Mouse (Mus musculus) hindbrain, embryonic 14.5 days (tissue): ENCODE results near the gene Tyw1. TPM values are rescaled to one million over a fixed set of nuclear protein-coding genes. Genes with fewer than 3 reads are reported as not detected.
A peak's percentile ranks its signal among the peaks of the same experiment; 100 is the strongest.

Experiments used
- ATAC-seq: fragments of 200-750 bp; cut with Nextera tagmentation; 2 replicates; pipeline ENCODE4 v1.8.0; 2017; ENCODE audit warnings: moderate number of reproducible peaks, mild to moderate bottlenecking, moderate TSS enrichment, moderate library complexity; ENCODE audit not compliant: low FRiP score
- DNase-seq: peaks from one replicate; pipeline ENCODE4 v3.0.0-alpha.2; 2015; ENCODE audit warnings: low spot score
- H3K27ac ChIP-seq: fragments of 300-500 bp; sonication (generic); 2 replicates; pipeline ENCODE4 v1.5.1; 2014; ENCODE audit warnings: mild to moderate bottlenecking, moderate library complexity
- H3K27me3 ChIP-seq: fragments of 300-500 bp; sonication (generic); 2 replicates; pipeline ENCODE4 v1.6.1; 2014; ENCODE audit warnings: mild to moderate bottlenecking, low read length, mixed read lengths; ENCODE audit not compliant: control insufficient read depth, insufficient read depth
- H3K36me3 ChIP-seq: fragments of 300-500 bp; sonication (generic); replicated peaks from 2 replicates; pipeline ENCODE4 v1.6.1; 2014; ENCODE audit not compliant: control insufficient read depth, insufficient read depth
- H3K4me1 ChIP-seq: fragments of 300-500 bp; sonication (generic); replicated peaks from 2 replicates; pipeline ENCODE4 v1.6.1; 2014; ENCODE audit warnings: antibody characterized with exemption, low read length, mixed read lengths; ENCODE audit not compliant: control insufficient read depth, insufficient read depth
- H3K4me2 ChIP-seq: fragments of 300-500 bp; sonication (generic); replicated peaks from 2 replicates; pipeline ENCODE4 v1.6.1; 2014; ENCODE audit warnings: mild to moderate bottlenecking, moderate library complexity
- H3K4me3 ChIP-seq: fragments of 300-500 bp; sonication (generic); replicated peaks from 2 replicates; pipeline ENCODE4 v1.5.1; 2014; ENCODE audit warnings: mild to moderate bottlenecking, low read length
- H3K9ac ChIP-seq: fragments of 300-500 bp; sonication (generic); 2 replicates; pipeline ENCODE4 v1.6.1; 2014
- H3K9me3 ChIP-seq: fragments of 300-500 bp; sonication (generic); 2 replicates; pipeline ENCODE4 v1.6.1; 2016; ENCODE audit warnings: low read length; ENCODE audit not compliant: control insufficient read depth
- WGBS: fragments of 180-500 bp; shearing (Covaris S2); extraction: QIAGEN DNeasy Blood & Tissue Kit; methylation state at CpG from one replicate; pipeline ENCODE4 v1.1.7; 2014; 5-methylcytosine and 5-hydroxymethylcytosine counted together
- polyA plus RNA-seq: library from polyadenylated mRNA; unstranded; fragments of >200 nt; fragmentation: Nextera tagmentation; extraction: Ambion mirVana; gene quantifications from 2 replicates; pipeline ENCODE4 v1.2.1, GENCODE M21; 2014

The Tyw1 gene
- polyA plus RNA-seq, 1 experiment from 2014 or later = 20.8 TPM

DNA sequence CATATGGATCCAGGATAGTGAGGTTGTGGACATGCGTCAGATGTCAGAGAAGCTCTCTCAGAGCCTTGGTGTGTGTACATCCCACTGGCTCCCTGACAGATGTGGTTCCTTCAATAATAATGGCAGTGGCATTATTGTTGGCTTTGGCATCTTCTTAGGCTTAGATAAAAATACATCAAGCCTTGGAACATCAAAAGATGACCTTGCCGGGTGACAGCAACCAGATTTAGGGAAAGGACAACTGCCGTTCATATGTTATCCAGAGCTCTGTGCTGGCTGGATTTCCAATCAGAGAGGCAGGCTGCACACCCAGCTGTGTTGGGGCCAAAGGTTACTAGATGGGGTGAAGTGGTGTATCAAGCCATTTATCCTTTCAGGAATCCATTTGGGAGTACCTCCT, 120.0 kb downstream of the Tyw1 start:
- 91% methylated on average over 3 of the region's 3 CpGs for WGBS

DNA sequence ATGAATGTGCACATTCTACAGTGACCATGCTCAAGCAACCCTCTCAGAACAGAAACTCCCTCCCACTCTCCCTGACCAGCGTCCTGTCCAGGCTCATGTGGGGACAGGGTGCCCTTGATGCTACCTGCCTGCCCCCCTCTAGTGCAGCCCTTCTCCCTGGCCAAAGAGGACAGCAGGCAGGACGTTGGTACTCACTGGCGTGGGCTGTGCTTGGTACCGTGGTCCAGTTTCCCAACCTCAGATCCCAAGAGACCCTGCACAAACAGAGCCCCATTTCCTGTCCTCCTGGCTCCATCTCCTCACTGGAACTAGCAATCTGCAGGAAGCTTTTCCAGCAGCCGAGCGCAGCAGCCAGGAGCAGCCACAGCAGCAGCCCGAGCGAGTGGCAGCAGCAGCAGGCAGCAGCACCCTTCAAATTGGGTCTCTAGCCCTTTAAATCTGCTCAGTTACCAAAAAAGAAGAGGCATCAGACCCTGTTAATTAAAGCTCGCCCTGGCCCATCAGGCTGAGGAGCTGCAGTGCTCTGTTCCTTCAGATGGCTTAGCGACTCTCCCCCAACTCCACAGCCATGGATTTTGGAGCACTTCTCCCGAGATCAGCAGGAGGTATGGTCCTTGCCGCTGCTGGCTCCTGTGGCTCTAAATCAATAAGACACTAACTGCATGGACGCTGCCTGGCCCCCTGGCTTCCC, 128.9 kb downstream of the Tyw1 start, which contains the start of gene A330070K13Rik:
A330070K13Rik (minus strand) TSS at position 410 of the 691 bp plus-strand sequence.
- no peak for ATAC-seq
- 20% methylated on average over 13 of the region's 13 CpGs for WGBS
- Histone ChIP-seq H3K4me3 (peak within 1 kb of the TSS; percentile 7; the same call in 1 of the 2 replicates), H3K27me3 (no peaks in the 10 kb centered on the region), H3K9ac (peak within 1 kb of the TSS; percentile 40), H3K4me2 (peak within 1 kb of the TSS; percentile 48), H3K9me3 (no peaks in the 10 kb centered on the region), H3K27ac (no peak within 1 kb of the TSS), H3K4me1 (no peaks in the 10 kb centered on the region; the same call in 1 of the 2 replicates), H3K36me3 (no peaks in the 10 kb centered on the region)
- DNase-seq = peak; percentile 37

More for the DNA sequence above, 120.0 kb downstream of the Tyw1 start:
- H3K27me3 ChIP-seq = no peaks in the 10 kb centered on the region
- H3K4me1 ChIP-seq = no peaks in the 10 kb centered on the region
- H3K9me3 ChIP-seq = no peaks in the 10 kb centered on the region
- H3K27ac ChIP-seq = no peak overlapping the region
- H3K4me3 ChIP-seq = no peak overlapping the region
- no peak for DNase-seq
- H3K36me3 ChIP-seq = no peaks in the 10 kb centered on the region
- no peak for ATAC-seq
- no peak overlapping the region for H3K4me2 ChIP-seq
- H3K9ac ChIP-seq = no peak overlapping the region

DNA sequence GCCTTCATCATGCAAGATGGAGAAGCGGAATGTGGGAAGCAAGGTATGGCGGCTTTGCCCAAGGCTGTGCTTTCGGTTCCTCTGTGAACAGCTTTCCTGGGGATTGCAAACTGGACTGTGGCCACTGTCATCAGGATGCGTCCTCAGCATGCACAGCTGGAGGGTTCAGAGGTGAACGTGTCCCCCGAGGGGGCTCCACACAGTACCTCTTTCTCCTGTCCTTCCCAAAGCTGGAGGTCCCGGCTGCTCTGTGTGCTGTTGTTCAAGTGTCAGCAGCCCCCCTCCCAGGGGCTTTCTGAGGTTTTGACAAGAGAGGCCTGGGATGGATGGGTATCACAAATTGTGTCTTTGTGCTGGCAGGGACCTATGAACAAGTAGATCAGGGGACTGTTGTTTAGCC, 131.0 kb downstream of the Tyw1 start:
- WGBS = 46% methylated on average over 7 of the region's 7 CpGs
- Histone ChIP-seq H3K4me1 (no peaks in the 10 kb centered on the region; the same call in 1 of the 2 replicates), H3K9ac (no peak overlapping the region), H3K9me3 (no peaks in the 10 kb centered on the region; the same call in 1 of the 2 replicates), H3K27me3 (no peaks in the 10 kb centered on the region), H3K4me3 (no peak overlapping the region), H3K27ac (no peak overlapping the region), H3K4me2 (no peak overlapping the region), H3K36me3 (no peaks in the 10 kb centered on the region)
- no peak for DNase-seq
- no peak for ATAC-seq

Other genes starting within 250 kb of the Tyw1 start
- gene Asl, start 226.4 kb upstream of the Tyw1 start, polyA plus RNA-seq = 41.3 and 41.5 TPM in 2 replicates
- 49.2 and 51.9 TPM in 2 replicates for gene Crcp, start 226.3 kb upstream of the Tyw1 start, polyA plus RNA-seq
- gene Tpst1, start 182.3 kb upstream of the Tyw1 start, polyA plus RNA-seq = 62.2 and 63.0 TPM in 2 replicates
- gene Kctd7, start 110.8 kb upstream of the Tyw1 start, polyA plus RNA-seq = 15.3 and 18.1 TPM in 2 replicates
- 35.7 and 40.3 TPM in 2 replicates for gene Rabgef1, start 83.8 kb upstream of the Tyw1 start, polyA plus RNA-seq
- 31.3 and 36.5 TPM in 2 replicates for gene Tmem248, start 38.5 kb upstream of the Tyw1 start, polyA plus RNA-seq
- 48.2 and 49.9 TPM in 2 replicates for gene Sbds, start 89 bp upstream of the Tyw1 start, polyA plus RNA-seq
- gene Caln1, start 113.8 kb downstream of the Tyw1 start, polyA plus RNA-seq = 19.7 and 24.3 TPM in 2 replicates
- not detected in 2 replicates for gene A330070K13Rik, start 129.0 kb downstream of the Tyw1 start, polyA plus RNA-seq